Mouse (Mus musculus) heart, postnatal 0 days (tissue): ENCODE results near the gene Cpm. TPM values are rescaled to one million over a fixed set of nuclear protein-coding genes. Genes with fewer than 3 reads are reported as not detected.

Experiments
- ATAC-seq: fragments of 200-750 bp; cut with Nextera tagmentation; 2 replicates; pipeline ENCODE4 v1.8.0; 2017; ENCODE audit warnings: low read depth, moderate number of reproducible peaks, moderate library complexity; ENCODE audit not compliant: insufficient read depth
- DNase-seq: peaks from one replicate; pipeline ENCODE4 v3.0.0-alpha.2; 2016; ENCODE audit warnings: low spot score
- H3K27ac ChIP-seq: fragments of 300-500 bp; sonication (generic); 2 replicates; pipeline ENCODE4 v1.5.1; 2014; ENCODE audit warnings: low read depth, mild to moderate bottlenecking
- H3K27me3 ChIP-seq: fragments of 300-500 bp; sonication (generic); 2 replicates; pipeline ENCODE4 v1.6.1; 2014; ENCODE audit warnings: low read length, mixed read lengths; ENCODE audit not compliant: control insufficient read depth, insufficient read depth
- H3K36me3 ChIP-seq: fragments of 300-500 bp; sonication (generic); replicated peaks from 2 replicates; pipeline ENCODE4 v1.6.1; 2014; ENCODE audit warnings: low read length, mixed read lengths; ENCODE audit not compliant: control insufficient read depth, insufficient read depth
- H3K4me1 ChIP-seq: fragments of 300-500 bp; sonication (generic); 2 replicates; pipeline ENCODE4 v1.6.1; 2014; ENCODE audit warnings: antibody characterized with exemption; ENCODE audit not compliant: control insufficient read depth, insufficient read depth
- H3K4me2 ChIP-seq: fragments of 300-500 bp; sonication (generic); 2 replicates; pipeline ENCODE4 v1.6.1; 2014; ENCODE audit warnings: low read depth, mild to moderate bottlenecking, low read length, moderate library complexity
- H3K4me3 ChIP-seq: fragments of 300-500 bp; sonication (generic); 2 replicates; pipeline ENCODE4 v1.5.1; 2014; ENCODE audit warnings: low read depth, low read length
- H3K9ac ChIP-seq: fragments of 300-500 bp; sonication (generic); replicated peaks from 2 replicates; pipeline ENCODE4 v1.6.1; 2014; ENCODE audit warnings: low read depth, low read length, mixed read lengths
- H3K9me3 ChIP-seq: fragments of 300-500 bp; sonication (generic); replicated peaks from 2 replicates; pipeline ENCODE4 v1.6.1; 2016; ENCODE audit warnings: low read length; ENCODE audit not compliant: control insufficient read depth
- CTCF ChIP-seq: IDR thresholded peaks from 2 replicates; pipeline ENCODE4 v1.5.1; 2016; ENCODE audit warnings: antibody characterized with exemption, control low read depth, low read depth
- EP300 ChIP-seq: IDR thresholded peaks from 2 replicates; pipeline ENCODE4 v1.6.1; 2016; ENCODE audit warnings: antibody characterized with exemption, low read depth
- WGBS: fragments of 180-500 bp; shearing (Covaris S2); extraction: QIAGEN DNeasy Blood & Tissue Kit; methylation state at CpG from one replicate; pipeline ENCODE4 v1.1.7; 2014; 5-methylcytosine and 5-hydroxymethylcytosine counted together
- polyA plus RNA-seq: library from polyadenylated mRNA; unstranded; fragments of >200 nt; fragmentation: Nextera tagmentation; extraction: Ambion mirVana; gene quantifications from 2 replicates; pipeline ENCODE4 v1.2.1, GENCODE M21; 2015
- total RNA-seq: library from RNA; depleted of rRNA; stranded (reverse); fragments of >200 nt; gene quantifications from 2 replicates; pipeline ENCODE4 v1.2.3, GENCODE M21; 2014; ENCODE audit warnings: low replicate concordance

The Cpm gene
- total and polyA plus RNA-seq, 2 experiments from 2014 or later = 0.53 to 2.0 TPM

DNA sequence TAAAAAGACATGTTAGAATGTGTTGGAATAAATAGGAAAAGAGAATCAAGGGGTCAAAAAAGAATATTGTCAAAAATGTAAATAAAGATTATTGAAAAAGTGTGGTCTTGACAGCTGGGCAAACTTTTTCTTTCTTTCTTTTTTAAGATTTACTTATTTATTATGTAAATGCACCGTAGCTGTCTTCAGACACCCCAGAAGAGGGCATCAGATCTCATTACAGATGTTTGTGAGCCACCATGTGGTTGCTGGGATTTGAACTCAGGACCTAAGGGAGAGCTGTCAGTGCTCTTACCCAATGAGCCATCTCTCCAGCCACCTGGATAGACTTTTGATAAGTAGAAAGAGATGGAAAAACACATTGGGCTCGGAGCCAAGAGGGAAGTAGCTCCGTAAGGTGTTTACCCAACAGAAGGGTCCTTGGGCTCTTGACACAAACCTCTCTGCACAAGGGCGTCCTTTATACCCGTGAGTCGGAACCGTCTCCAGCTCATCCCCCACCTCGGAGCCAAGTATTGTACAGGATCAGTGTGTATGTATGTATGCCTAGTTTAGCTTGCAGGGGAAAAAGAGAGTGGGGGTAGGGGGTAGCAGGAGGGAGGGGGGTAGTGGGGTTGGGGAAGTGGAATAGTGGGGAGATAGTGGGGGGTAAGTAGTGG lies 24.5 kb upstream of the Cpm start:
- Histone ChIP-seq H3K4me1 (no peaks in the 10 kb centered on the region), H3K27ac (no peak overlapping the region), H3K4me2 (no peak overlapping the region), H3K4me3 (no peak overlapping the region), H3K36me3 (no peaks in the 10 kb centered on the region), H3K9ac (no peak overlapping the region), H3K9me3 (no peaks in the 10 kb centered on the region), H3K27me3 (no peaks in the 10 kb centered on the region)
- TF ChIP-seq CTCF = no peak
- no peak for TF ChIP-seq EP300
- ATAC-seq = no peak
- 82% methylated on average over 8 of the region's 8 CpGs for WGBS
- no peak for DNase-seq

DNA sequence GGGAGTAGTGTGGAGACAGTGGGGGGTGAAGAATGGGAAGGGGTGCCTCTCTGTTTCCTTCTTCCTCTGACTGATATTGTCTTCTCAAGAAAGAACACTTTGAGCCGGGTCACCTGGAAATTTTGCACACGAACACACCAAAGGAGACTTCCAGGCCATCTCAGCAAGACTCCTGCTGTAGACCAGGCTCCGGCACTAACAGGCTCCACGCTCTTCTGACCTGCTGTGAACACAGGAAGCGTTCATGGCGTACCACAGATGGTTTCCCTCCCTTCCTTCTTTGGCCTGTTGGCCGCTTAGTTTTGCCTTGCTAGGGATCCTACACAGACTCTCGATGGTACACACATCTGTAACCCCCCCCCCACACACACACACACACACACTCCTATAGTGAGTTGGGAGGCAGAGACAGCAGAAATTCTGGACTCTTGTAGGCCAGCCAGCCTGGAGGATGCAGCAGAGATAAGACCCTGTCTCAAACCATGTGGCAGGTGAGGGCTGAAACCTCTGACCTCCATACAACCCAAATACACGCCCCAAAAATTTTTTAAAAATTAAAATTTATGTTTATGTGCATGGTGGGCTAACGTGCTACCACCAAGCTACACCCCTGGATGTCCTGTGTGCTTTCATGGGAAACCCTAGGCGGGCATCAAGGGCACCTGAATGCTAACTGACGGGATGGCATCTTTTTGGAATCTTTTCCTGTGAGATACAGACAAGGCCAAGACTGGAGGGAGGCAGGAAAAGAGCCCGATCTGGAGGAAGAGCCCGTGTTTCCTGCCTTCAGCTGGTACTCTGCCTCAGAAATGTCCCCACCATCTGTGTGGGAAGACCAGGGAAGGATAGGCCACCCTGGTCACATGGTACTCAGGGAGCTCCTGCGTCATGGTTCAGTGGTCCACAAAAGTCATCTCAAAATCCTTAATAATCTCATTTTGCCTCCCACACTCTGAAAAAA lies 23.7 kb upstream of the Cpm start:
- DNase-seq (no peak), ATAC-seq (no peak)
- Histone ChIP-seq H3K9me3 (no peaks in the 10 kb centered on the region), H3K27me3 (no peaks in the 10 kb centered on the region), H3K4me2 (no peak overlapping the region), H3K4me3 (no peak overlapping the region), H3K27ac (no peak overlapping the region), H3K9ac (no peak overlapping the region), H3K36me3 (no peaks in the 10 kb centered on the region), H3K4me1 (no peaks in the 10 kb centered on the region)
- 75% methylated on average over 15 of the region's 15 CpGs for WGBS
- TF ChIP-seq EP300 = no peak
- TF ChIP-seq CTCF = no peak

DNA sequence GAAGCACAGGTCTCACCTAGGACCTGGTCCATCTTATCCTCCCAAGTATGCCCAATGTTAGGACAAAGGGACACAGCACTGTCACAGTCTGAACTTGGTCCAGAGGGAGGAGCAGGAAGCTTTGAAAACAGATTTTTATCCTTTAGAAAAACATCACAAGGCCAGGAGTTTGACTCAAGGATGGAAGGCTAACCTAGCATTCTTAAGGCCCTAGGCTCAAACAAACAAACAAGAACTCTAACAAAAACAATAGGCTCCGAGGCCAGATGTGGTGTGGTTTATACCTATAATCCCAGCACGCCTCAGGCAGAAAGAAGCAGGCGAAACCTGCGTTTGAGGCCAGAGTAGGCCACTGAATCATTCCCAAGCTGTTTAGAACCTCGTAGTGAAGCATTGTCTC lies 22.9 kb upstream of the Cpm start:
- Histone ChIP-seq H3K4me3 (no peak overlapping the region), H3K9ac (no peak overlapping the region), H3K4me2 (no peak overlapping the region), H3K27ac (no peak overlapping the region), H3K36me3 (no peaks in the 10 kb centered on the region), H3K27me3 (no peaks in the 10 kb centered on the region), H3K9me3 (no peaks in the 10 kb centered on the region), H3K4me1 (no peaks in the 10 kb centered on the region)
- TF ChIP-seq CTCF (no peak), EP300 (no peak)
- ATAC-seq (no peak), DNase-seq (no peak)
- WGBS = 79% methylated on average over 5 of the region's 5 CpGs

DNA sequence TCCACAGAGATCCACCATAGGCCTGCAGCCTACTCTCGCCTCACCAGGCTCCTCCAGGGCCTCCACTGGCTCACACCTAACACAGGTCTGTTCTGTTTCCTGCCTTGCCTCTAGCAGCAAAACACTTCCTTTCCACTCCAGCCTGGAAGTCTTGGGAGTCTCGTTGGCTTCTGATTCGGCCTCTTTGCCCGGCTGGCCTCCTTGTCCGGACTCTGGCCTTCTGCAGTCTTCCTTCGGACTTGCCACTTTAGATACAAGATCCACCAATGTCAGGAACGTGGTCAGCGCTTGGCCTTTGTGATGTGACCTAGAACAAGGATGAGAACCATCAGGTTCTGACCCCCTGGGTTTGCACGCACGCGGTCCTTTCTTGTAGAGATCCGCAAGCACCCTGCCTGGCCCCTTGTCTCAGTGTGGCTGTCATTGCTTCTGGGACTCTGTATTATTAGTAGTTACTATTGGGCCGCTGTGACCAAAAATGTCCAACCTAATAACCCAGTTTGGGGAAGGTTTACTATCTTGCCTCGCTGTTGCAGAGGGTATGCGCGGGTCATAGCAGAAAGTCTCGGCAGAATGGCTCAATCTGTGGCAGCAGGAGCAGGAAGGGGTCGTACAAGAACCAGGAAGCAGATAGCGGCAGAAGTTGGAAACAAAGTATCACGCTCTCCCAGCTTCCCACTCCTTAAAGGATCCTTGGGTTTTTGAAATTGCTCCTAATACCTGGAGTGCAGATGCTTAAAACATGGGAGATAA lies 22.1 kb upstream of the Cpm start:
- no peak overlapping the region for H3K9ac ChIP-seq
- DNase-seq (no peak), ATAC-seq (no peak)
- 84% methylated on average over 20 of the region's 20 CpGs for WGBS
- no peak overlapping the region for H3K27ac ChIP-seq
- H3K4me1 ChIP-seq = no peaks in the 10 kb centered on the region
- no peak overlapping the region for H3K4me3 ChIP-seq
- H3K36me3 ChIP-seq = no peaks in the 10 kb centered on the region
- no peaks in the 10 kb centered on the region for H3K27me3 ChIP-seq
- no peak for TF ChIP-seq CTCF
- no peak for TF ChIP-seq EP300
- no peaks in the 10 kb centered on the region for H3K9me3 ChIP-seq
- no peak overlapping the region for H3K4me2 ChIP-seq

DNA sequence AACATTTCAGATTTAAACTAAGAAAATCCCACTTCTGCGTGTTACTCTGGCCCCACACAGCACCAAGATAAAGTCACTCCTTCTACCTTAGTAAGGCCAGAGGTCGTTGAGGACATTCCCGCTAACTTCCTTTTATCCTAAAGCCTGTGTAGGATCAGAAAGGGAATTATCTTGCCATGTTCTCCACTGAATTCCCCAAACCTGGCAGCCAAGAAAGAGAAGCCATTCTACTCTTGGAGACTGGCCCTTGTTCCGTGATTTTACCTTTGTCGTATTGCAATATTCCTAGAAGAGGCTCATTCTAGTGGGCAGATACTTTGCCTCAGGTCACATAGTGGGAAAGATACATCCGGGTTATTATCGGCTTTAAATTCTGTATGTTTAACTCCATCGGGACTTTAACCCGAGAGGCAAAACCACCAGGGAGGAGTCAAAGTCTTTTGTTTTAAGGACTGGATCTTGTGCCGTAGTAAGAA lies 21.5 kb upstream of the Cpm start:
- no peaks in the 10 kb centered on the region for H3K27me3 ChIP-seq
- H3K4me2 ChIP-seq = no peak overlapping the region
- ATAC-seq (no peak), DNase-seq (no peak)
- no peaks in the 10 kb centered on the region for H3K36me3 ChIP-seq
- H3K9me3 ChIP-seq = no peaks in the 10 kb centered on the region
- WGBS = 90% methylated on average over 10 of the region's 10 CpGs
- no peak overlapping the region for H3K9ac ChIP-seq
- H3K4me3 ChIP-seq = no peak overlapping the region
- no peaks in the 10 kb centered on the region for H3K4me1 ChIP-seq
- TF ChIP-seq CTCF = no peak
- TF ChIP-seq EP300 = no peak
- H3K27ac ChIP-seq = no peak overlapping the region
